Mouse (Mus musculus) 416B (cell line): ENCODE data around the gene St7.

Source experiments
- DNase-seq: peaks from one replicate; pipeline ENCODE4 v3.0.0; 2011; ENCODE audit warnings: low read depth

Gene St7

DNA sequence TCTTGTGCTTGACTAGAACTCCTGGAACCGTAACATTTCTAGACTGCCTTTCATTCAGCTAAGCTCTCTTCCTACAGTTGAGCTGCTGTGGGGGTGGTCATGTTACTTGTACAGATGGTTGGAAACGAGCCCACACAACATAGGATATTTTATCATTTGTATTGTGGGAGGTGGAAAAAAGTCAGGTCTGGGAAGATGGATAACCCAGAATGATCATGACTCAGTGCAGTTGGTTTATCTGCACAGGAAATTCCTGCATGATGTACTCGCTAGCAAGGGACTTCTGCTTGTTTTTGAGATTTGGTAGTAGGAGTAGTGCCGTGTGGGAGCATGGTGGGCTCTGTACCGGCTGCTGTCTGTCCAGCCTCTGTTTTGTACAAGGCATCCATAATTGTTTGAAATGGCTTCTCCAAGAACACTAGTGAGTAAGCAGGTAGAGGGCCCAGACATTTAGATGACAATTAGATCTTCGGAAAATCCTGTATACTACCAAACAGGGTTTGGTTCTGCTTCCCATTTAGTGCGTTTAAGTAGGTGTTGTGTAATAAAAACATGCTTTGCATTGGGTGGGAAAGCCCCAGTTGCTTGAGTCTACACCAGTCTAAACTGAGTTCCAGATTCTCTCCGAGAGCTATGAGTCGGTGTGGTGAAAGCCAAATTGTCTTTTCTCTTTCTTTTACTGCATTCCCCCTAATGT, 71.4 kb downstream of the St7 start:
- peak; percentile 89 for DNase-seq

DNA sequence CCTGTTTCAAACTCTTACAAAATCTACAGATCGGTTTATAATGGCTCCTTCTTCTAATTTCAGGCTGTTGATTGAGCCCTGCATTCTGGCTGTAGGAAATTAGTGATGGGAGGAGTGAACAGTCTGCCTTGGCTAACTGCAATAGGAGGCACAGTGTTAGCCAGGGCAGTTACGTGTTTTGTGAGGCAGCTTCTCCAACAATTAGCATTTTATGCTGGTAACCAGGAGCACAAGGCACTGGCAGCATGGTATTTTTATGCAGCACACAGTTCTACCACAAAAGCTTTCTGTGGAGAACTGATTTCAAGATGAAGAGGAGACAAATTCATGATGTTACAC, 71.9 kb downstream of the St7 start:
- no peak for DNase-seq

DNA sequence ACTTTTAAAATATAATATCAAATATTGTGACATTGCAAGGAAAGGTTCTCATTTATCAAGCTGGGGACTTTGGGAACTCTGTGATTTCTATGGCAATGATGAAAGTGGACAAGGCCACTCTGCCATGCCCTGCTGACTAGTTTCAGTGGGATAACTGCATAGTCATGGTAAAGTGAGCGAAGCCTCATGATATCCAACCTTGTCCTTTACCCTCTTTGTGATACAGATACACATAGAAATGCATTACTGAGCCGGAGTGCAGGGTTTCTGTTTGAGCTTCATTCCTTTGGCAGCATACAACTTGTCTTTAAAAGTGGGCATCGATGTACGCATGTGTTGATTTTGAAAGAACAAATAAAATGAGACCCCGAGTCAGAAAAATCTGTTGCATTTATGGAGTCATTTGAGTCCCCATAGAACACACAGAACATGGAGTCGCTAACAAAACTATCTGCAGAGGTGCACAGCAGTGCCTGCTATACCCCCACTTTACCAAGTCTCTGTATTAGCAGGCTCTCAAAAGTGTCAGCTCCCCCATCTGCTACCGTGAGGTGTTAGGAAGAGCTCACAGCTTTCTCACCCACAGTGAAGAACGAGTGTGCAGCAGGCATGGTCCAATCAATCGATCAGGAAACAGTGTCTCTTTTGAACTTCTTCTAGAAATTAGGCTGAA, 77.4 kb downstream of the St7 start:
- no peak for DNase-seq

DNA sequence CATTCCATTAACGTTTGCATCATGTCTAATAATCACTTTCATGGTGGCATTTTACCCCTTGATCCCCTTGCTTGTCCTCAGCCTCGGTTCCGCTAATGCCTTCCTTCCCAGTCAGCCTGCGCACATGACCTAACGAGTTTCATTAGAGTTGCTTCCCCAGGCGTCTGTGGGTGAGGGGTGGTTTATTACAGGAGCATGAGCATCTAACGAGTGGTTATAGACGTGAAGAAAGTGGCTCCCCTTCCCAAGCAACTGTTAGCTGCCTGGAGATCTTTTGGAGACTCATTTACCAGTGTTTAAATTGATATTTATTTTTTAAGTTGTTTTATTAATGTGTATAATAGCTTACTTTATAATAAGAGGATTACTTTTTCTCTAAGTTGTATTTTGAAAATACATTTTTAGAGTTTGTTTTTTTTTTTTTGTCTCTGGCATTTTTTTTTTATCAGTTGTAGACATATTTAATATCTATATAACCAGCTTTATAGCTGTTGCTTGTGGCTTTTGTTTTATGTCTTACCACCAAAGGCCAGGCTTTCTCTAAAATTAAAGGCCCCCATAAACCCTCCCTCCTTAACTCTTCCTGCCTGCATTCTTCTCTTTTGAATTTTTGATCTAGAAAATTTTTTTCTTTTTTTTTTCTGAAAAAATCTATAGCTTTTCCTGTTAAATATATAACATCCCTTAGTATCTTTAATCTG, 78.1 kb downstream of the St7 start:
- no peak for DNase-seq

DNA sequence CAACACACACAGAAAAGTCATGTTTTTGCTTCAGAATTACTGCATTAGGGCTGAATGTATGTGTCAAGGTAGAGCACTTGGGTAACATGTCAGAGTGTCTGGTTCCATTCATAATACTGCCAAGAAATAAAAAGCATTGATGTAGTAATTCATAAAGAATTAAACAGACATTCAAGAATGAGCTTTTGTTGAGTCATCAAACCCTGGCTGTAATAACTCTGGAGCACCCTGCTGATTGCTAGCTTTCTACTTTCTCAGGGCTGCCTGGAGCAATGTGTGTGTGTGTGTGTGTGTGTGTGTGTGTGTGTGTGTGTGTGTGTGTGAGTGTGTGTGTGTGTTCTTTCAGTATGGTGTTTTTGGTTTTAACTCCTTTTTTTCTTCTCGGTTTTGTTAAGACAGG, 78.7 kb downstream of the St7 start:
- peak; percentile 57 for DNase-seq

DNA sequence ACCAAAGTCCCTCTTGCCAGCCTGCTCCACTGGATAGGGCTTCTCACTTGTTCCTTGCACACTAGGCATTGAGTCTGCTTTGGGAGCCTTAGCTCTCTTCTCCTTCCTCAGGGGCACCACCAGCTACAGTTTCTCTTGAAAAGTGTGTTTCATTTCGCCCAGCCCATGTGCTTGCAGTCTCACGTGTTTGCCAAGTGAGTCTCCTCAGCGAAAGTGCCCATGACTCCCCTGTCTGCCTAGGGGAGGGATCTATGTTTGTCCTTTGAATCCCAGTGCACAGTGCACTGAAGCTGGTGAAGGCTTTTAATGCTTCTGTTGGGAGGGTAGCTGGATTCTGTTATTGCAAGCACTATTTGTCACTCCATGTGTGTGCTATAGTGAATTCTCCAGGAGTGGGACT, 79.8 kb downstream of the St7 start:
- no peak for DNase-seq

DNA sequence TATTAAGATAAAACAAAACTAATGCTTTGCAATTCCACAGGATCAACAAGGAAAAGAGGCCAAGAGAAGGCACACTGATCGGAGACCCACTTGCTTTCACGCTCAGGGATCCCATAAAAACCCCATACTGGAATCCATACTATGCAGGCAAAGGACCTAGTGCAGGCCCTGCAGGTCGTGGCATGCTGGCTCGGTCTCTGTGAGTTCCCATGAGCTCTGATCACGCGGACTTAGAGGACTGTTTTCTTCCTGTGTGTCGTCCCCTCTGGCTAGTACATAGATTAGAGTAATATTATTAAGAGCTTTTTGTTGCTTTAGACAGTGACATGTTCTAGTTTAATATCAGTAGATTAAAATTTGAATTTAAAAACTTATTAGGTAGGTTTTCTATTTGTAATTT, 83.3 kb downstream of the St7 start:
- no peak for DNase-seq

DNA sequence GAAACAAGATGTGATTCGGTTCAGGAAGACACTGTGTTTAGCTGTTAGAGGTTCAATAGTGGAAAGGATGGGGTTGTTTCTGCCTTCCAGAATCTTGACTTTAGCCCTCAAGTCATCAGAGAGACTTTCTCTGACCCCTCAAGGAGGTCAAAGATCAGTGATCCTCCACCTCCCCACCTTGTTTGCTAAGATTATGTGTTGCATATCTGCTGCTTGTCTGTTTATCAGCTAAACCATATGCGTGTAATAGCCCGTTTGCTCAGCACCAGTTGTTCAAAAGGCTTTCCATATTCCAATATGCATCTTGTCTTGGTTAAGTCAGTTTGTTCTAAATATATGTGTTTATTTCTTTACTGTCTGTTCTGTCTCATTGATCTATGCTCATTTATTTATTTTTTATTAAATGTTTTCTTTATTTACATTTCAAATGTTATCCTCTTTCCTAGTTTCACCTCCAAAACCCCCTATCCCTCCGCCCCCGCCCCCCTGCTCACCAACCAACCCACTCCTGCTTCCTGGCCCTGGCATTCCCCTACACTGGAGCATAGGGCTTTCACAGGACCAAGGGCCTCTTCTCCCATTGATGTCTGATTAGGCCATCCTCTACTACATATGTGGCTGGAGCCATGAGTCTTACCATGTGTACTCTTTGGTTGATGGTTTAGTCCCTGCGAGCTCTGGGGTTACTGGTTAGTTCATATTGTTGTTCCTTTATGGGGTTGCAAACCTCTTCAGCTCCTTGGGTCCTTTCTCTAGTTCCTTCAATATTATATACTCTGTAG, 84.5 kb downstream of the St7 start:
- DNase-seq, result no peak

DNA sequence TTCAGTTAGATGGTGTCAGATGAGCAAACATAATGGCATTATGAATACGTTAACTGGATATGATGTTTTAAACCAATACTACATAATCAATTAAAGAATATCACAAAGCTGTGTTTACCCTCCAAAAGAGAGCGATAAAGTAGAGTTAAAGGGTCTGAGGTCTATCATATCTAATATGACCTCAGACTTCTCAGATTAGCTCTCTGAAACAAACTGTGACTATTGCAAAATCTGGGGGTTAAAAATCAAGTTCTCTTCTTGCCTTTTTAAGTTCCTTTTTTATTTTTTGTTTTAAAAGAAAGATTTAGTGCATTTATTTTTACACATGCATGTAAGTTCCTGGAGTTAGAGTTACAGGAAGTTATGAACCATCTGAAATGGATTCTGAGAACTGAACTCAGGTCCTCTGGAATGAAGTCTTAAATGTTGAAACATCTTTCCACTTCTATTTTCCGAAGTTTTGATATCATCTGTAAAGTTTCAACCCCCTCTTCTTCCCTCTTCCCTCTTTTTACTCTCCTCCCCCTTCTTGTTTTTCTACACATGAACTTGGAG, 86.0 kb downstream of the St7 start:
- no peak for DNase-seq

DNA sequence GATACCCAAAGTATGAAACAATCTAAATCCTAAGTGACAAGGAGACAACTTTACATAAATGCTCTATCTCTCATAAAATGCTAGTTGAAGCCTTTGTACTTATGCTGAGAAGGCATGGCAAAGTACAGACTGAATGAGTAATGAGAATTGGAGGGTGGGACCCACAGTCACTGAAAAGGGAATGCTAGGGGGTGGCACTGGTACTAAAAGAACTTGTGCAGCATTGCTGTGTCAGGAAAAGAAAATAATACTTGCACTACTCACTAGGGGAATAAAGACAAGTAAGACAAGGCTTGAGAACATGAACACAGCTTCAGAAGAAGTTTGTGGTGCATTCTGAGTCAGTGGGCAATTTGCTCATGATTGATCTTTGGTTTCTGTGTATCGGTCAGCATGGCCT, 90.8 kb downstream of the St7 start:
- DNase-seq, result no peak

DNA sequence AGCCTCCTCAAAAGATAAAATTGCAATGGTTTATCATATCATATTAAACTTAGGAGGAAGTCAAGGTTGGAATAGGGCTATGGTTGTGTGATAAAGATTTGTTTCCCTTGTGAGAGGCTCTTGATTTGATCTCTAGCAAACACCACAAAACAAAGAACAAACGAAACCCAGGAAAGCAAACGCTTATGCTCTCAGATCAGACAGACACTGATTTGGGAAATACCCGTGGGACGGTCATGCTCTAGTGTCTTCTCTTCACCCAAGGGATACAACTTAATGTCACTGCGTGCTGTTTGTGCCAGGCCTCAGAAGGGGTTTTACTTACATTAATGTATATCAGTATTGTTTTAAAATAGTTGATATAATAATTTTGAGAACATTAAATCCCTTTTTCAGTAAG, 91.8 kb downstream of the St7 start:
- DNase-seq, result no peak

DNA sequence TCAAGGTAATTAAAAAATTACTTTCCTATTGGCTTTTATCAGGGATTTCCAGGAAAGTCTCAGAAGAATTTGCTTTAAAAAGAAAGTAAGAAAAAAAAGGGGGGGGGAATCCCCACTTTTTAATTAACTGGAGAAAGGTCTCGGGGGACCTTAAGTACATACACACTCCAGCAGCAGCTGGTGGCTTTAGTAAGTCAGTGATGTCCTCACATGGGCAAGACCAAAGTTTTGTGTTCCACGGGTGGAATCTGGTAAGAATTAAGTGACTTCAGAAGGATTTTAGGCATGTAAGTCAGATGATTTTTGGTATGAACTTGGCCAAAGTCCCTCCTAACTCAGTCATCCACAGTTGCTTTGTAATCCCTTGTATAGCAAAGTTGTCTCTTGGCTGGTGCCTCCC, 92.5 kb downstream of the St7 start:
- no peak for DNase-seq

DNA sequence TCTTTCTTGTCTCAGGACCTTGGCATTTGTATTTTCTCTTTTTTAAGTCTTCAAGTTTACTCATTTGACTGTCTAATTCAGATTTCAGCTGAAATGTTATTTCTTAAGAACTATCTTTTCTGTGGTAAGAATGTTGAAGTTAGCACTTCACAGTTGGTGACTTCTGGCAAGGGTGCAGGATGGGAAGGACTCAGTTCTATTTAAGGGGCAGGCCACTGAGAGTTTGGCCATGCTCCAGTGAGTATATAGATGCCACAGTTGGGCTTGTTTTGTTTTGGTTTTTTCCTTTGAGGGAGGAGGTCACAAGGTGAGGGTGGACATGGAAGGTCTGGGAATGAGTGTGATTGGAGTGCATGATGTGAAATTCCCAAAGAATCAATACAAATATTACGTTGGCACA, 95.1 kb downstream of the St7 start:
- DNase-seq, result no peak

DNA sequence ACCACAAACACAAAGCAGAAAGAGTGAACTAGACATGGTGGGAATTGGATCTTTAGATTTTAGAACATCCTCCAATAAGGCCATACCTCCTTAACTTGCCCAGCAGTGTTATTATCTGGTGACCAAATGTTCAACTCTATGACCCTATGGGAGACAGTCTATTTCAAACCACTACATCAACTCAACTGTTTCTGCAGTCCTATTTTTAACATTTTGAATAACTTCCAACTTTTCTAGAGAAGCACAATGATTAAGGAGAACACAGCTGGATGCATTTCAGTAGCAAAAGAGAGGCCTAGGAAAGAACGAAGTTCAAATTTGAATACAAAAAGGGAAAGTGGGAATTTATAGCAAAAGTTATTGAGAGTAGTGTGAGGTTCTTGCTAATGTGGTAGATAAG, 97.5 kb downstream of the St7 start:
- no peak for DNase-seq

DNA sequence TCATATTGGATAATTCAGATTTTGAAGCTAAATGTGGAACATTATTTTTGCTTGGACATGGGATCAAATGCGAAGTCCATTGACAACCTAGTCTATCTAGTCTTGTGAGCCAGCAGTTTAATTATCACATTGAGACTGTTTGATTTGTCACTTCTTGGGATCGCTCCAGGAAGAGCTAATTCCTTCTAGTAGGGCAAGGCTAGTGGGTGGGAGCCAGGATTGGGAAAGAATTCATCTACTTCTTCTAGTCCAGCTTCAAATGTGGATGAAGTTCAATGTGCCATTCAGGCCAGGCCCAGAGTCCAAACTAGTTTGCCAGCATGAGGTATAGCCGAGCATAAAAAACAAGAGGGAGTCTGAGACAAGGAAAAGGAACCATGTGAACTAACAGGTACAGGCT, 100.7 kb downstream of the St7 start:
- no peak for DNase-seq

DNA sequence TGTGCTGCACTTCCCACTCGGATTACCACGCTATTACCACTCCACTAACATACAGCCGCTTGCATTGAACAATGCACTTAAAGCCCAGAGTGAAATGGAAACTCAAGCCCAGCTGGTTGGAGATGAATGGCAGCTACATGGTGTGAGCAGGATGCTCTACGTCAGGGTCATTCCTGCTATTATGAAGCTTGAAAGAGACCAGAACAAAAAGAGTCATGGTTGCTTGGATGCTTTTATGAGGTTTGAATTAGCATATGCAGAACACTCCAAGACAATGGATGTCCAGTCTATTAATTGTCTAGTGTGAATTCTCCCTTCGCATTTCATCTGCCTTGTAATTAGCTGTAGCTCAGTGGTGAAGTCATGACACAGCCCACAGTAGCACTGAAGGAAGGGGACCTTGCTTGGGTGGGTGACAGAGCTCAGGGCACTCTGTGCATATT, 104.6 kb downstream of the St7 start:
- no peak for DNase-seq

DNA sequence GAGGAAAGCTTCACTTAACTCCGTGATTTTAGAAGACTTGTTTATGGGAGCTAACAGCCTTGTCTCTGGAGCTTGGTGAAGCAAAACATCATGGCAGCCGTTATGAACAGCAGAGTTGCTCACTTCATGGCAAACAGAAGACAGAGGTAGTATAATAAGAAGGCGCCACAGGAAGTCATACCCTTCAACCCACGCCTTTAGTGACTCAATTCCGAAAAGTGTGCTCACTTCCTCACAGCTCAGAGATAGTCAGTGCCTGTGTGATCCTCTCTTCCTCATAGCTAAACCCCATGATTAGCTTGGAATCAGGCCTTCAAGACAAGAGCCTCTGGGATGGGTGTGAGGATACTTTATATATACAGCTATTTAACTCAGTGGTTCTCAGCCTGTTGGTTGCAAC, 108.0 kb downstream of the St7 start:
- peak; percentile 29 for DNase-seq

DNA sequence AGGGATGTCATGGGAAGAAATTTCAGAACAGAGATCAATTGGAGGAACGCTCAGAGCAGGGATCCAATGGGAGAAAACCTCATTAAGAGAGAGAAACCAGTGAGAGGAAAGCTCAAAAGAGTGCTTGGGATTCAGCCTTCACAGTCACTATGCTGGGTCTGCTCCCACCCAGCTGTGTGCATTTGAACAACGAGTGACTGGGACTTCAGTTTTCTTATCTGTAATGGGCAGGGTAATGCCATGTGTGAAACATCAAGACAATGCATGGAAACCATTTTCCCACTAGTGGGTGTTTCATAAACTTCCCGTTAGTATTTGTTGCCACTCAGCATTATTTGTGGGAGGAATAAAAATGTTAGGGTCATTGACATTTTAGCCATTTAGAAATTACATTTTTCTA, 111.7 kb downstream of the St7 start:
- DNase-seq, result no peak

DNA sequence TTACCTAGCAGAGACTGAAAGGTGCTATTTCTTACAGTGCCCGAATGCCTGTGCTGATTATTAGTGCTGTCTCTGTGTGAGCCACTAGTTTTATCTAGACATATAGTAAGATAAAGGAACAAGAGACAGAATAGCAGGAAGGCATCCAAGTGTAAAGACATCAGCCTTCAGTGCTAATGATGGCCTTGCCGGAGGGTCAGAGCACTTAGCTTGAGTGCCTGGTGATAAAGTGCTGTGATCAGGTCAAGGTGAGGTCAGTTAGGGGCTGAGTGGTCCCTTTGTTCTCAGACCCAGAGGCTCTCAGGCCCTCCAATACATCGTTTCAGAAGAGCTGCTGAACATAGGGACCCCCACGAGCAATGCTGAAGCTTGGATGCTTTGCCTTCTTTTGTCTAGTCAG, 113.8 kb downstream of the St7 start:
- DNase-seq, result no peak

DNA sequence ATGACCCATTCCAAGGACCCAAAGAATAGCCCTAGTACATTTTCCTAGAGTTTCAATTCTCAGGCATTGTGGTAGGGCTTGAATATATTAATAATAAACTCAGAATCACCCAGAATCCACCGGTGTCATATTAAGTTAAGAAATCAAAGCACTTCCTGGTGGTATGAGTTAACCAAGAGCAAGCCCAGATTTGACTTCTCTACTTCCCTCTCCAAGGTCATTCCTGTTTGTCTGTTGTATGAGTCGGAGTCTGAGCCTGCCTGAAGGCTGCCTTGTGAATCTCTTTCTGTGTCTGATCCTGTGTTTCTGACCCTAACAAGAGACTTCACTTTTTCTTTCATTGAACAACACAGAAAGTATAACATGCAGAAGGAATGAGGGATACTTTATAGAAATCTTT, 118.3 kb downstream of the St7 start:
- no peak for DNase-seq

DNA sequence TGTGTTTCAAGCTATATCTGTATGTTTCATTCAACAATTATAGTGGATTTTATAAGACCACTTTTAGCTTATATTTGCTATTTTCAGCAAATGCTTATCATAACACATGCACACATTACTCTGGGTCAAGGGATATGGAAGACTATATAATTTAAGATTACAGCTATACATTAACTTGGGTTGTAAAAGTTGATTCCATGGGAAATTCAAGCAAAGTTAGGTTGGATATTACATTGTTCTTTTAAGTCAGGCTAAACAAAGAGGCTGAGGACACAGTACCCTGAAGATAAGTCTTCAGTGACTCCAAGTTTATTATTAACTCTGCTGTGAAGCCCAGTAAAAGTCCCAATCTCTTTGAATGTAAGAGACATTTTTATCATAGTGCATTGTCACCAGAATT, 118.8 kb downstream of the St7 start:
- DNase-seq, result no peak

DNA sequence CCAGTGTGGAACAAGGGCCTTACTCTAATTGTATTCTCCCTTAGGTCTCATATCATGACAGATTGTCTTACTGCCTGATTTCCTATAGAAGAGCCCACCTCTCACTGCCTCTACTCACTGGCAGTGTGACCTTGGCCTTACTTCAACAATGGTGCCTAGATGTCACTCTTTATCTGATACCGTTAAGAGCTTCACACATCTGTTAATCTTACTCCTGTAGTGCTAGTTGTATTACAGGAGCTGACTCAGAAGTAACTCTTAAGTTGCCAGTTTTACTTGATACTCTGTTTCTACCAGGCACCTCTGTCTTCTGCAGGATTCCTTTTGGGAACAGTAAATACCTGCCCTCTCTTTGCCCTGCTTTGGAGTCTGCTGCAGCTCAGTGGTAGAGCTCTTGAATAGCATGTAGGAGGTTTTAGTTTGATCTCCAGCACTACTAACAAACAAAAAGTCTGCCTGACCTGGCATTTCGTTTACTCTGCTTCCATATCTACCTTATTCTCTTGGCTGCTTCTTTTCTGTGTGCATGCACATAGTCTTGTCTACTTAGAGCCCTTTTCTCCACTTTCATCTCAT, 121.4 kb downstream of the St7 start:
- DNase-seq, result peak; percentile 33
